Mouse (Mus musculus) liver (tissue): ENCODE data around the gene Dars2.

Experiments
- DNase-seq: peaks from one replicate; pipeline ENCODE4 v3.0.0-alpha.2; 2020; ENCODE audit warnings: mixed read lengths

The Dars2 gene

DNA sequence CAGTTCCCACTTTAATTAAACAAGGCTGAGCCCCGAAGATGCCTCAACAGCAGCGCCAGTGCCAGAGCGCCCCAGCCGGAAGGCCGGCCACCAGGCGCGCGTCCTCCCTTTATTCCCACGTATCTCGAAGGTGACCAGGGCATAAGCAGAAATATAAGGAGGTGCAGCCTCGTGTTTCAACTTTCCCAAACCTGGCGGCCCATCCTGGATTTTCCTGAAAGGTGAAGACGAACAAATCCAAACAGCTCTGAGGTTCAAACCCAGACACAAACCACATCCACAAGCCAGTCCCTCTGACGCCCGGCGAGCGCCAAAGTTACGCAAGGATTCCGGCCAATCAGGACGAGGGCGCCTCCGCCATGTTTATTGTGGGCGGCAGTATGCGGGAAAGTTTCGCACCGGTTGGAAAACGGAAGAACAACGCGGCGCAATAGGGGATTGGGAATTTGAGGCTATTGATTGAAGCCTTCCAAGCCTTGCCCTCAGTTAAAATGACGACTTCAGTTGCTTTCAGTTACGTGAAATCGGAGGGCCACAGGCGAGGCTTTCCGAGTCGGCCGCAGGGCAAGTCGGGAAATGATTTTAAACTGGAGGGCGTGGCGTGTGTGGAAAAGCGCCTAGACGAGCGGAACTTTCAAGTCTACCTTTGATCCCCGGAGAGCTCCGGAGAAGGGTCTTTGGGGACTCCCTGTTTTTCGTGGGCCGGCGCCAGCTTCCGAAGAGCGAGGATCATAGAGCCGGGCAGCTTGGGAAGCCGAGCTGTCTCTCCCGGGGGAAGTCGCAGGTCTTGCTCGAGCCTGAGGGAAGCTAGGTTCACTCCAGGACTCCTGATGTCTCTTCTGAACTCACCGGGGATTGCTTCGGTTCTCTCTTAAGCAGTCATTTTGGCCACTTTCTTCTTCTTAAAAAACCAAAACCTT lies at the start of gene Dars2, which contains the start of gene Cenpl:
TSS of gene Dars2 (minus strand) at position 307 of the 920 bp plus-strand sequence.
TSS of gene Cenpl (plus strand) at position 362 of the 920 bp plus-strand sequence.
- peak; percentile 92 for DNase-seq

DNA sequence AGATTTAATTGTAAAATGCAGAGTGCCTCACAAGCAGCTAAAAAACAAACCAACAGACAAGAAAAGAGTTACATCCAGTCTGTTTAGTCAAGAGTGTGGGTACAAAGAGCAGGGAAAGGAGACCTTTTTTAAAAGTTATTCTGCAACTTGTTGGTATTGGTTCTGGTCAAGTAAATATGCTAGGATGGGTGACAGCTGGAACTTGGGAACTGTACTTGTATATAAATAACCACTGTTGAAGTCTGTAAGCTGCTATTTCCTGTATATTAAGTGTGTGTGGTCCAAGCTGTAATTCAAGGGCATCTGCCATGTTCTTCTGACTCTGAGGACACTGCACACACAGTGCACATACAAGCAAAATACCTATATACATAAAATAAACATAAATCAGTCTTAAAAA lies 44.1 kb upstream of the Dars2 start:
- no peak for DNase-seq

DNA sequence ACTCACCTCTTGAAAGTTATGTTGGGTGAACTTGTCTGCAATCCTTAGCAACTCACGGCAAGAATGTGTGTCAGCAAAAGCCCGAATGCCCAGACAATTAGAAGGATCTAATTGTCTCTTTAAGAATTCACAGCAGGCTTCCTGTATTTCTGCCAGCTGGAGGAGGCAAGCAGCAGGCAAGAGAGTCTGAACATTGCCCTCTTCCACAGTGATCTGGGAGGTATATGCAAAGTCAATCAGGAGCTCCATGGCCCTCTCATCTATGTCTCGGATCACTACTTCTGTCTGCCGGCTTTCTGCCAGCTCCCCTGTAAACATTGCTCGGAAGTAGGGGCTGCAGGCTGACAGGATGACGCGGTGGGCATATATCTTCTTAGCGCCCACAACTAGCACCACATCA lies 38.8 kb upstream of the Dars2 start:
- DNase-seq: no peak

DNA sequence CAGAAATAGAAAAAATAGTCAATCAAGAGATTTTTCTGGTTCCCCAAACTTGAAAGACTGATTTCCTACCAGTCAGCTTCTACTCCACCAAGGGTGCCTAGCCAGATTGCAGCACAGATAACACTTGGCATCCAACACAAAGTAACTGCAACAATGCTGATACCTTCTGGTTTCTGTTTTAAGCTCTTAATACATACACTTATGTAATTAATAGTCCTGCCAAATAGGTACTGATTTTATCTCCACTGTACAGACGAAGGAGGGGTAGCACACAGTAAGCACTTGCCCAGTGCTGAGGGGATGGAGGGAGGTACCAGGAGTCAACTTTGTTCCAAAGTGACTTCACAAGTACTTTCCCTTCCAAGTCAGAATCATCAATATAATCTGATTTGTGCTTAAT lies 33.4 kb upstream of the Dars2 start:
- DNase-seq: no peak

DNA sequence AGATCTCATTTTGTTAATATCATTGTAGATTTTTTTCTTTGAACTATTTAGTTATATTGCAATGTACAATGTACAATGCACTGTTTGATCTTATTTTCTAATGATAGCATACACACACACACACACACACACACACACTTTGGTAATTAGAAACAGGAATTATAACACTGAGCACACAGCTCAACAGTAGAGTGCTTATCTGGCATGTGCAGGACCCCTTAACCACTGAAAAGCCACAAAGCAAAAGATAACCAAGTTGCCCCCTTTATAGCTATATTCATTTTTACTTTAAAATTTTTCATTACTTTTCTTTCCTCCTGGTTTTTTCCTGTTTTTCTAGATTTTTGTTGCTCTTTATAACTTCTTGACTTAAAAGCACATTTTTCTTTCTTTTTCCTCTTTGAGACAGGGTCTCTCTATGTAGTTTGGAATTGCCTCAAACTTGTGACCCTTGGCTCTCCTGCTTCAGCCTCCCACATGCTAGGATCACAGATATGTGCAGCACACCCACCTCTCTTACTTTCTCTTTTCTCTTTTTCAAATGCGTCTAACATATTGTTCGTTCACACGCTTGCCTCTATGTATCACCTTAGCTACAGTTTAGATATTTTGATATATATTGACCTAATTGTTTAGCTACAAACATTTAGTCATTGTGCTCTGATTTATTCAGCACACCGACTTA lies 29.4 kb upstream of the Dars2 start:
- no peak for DNase-seq

DNA sequence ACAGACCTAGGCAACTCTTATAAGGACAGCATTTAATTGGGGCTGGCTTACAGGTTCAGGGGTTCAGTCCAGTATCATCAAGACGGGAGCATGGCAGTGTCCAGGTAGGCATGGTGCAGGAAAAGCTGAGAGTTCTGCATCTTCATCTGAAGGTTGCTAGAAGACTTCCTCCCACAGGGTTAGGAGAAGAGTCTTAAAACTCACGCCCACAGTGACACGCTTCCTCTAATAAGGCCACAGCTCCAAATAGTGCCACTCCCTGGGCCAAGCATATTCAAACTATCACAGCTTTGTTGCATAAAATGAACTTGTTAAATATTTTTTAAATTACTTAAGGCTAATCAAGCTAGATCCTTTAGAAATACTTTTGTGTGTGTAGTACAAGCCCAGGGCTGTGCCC lies 6.8 kb upstream of the Dars2 start:
- DNase-seq: no peak

DNA sequence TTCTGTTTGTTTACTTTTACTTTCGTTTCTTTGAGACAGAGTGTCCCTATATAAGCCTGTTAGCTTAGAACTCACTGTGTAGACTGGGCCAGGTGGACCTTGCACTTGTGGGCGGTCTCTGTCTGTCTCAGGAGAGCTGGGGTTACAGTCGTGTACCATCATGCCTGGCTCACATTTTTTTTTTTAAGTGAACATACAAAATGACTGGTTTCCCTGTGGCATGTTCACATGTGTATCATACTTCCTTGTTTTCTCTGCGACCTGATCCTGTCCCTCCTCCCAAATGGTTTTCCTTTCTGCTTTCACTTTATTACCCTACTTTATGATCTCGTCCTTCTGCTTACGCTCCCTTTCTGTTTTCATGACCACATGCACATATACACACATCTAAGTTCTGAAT lies 5.8 kb upstream of the Dars2 start:
- DNase-seq: no peak

DNA sequence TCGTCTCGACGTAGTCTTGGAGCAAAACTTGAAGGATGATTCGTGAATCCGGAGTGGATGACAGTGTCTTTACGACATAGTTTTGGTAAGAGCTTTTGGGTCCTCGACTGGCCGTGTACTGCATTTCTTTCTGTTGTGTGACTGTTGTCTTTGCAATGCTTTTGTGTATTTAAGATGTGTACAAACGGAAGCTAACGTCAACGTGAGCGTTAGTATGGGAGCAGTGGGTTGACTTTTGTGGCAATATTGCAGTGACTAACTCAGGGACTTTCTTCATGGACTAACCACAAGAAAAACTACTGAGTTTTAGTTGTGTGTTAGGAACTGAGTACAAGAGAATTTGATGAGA lies 788 bp upstream of the Dars2 start:
- DNase-seq: no peak

DNA sequence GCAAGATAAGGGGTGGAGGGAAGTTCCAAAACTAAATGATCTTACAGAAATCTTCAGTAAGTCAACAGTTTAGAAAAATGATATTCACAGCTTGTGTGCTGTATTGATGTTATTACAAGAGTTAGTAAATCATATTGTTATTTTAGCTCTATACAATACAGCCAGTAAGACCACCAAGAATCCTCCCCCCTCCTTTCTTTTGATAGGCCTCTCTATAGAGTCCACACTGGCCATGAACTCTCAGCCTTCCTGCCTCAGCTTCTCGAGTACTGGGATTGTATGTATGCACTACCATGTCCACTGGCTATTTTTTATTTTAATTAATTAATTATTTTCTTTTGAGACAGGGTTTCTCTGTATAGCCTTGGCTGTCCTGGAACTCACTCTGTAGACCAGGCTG lies 7.1 kb downstream of the Dars2 start:
- DNase-seq: no peak

DNA sequence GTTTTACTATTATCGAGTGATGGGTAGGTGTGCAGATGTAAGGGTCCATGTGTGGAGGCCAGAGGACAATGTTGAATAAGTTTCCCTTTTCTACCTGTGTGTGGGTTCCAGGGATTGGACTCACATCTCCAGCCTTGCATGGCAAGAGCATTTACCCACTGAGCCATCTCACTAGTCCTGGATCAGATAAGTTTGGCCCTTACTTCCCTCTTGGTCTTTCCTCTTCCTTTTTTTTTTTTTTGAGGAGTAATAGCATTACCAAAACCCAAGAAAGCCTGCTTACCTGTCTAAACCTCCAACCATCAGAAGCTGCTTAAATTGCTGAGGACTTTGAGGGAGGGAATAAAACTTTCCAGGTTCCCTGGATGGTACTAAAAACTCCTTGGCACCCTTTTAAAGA lies 13.3 kb downstream of the Dars2 start:
- DNase-seq: no peak

DNA sequence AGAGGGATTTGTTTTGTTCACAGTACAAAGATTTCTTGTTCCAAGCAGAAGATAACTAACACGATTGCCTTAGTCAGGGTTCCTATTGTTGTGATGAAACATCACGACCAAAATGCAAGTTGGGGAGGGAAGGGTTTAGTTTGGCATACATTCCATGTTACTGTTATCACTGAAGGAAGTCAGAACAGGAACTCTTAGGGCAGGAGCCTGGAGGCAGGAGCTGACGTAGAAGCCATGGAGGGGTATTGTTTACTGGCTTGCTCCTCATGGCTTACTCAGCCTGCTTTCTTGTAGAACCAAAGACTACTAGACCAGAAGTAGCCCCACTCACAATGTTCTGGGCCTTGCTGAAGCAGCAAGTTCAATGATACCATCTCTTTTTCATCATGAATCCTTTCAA lies 23.5 kb downstream of the Dars2 start:
- no peak for DNase-seq

DNA sequence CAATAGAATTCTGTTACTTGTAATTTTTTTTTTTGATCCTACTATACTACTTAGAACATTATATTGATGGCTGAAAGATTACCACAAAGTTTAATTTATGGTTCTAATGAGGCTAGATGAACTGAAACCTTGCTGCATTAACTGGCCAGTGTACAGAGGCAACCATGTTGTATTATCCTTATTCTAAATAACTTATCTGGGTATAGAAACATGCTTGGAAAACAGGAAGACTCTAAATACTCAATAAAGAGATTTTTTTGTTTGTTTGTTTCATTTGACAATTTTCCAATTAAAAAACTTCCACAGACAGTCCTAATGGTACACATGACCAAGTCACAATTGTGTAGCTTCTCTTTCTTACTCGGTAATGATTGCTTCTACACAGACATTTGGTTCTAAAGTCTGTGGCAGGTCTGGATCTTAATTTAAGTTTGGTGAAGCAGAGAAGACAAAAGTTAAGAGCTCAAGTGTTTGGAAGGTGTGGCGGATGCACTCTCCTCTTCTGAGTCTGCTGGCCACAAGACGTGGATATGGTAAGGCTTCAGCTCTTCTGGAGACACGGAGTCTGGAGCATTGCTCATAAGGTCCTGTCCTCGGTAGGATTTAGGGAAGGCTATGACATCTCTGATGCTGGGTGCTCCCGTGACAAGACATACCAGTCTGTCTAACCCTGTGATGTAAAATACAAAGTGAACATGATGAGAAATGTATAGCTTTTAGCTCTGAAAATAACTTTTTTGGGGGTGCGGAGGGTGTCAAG lies 29.0 kb downstream of the Dars2 start:
- DNase-seq: no peak

DNA sequence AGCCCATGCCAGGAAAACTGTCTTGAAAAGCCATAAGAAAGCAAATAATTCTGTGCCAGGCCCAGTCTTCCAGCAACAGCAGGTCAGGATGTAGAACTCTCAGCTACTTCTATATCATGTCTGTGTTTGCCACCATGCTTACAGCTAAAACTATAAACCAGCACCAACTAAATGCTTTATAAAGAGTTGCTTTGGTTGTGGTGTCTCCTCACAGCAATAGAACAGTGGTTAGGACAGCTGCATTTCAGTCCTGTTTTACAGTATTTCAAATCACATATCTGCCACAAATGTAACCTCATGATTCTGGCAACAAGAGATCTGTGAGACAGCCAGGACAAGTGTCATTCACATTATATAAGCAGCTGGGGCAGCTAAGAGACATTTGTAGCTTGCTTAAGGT lies 29.6 kb downstream of the Dars2 start:
- no peak for DNase-seq

DNA sequence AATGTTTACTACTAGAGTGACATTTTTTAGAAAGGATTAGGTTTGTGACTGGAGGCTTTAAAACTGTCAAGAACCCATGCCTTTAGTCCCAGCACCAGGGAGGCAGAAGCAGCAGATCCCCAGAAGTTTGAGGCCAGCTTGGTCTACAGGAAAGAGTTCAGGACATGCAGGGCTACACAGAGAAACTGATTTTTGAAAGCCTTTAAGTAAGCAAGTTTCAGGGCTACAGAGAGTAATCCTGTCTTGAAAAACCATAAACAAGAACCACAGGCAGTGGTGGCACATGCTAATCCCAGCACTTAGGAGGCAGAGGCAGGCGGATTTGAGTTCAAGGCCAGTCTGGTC lies 30.1 kb downstream of the Dars2 start:
- DNase-seq: no peak

DNA sequence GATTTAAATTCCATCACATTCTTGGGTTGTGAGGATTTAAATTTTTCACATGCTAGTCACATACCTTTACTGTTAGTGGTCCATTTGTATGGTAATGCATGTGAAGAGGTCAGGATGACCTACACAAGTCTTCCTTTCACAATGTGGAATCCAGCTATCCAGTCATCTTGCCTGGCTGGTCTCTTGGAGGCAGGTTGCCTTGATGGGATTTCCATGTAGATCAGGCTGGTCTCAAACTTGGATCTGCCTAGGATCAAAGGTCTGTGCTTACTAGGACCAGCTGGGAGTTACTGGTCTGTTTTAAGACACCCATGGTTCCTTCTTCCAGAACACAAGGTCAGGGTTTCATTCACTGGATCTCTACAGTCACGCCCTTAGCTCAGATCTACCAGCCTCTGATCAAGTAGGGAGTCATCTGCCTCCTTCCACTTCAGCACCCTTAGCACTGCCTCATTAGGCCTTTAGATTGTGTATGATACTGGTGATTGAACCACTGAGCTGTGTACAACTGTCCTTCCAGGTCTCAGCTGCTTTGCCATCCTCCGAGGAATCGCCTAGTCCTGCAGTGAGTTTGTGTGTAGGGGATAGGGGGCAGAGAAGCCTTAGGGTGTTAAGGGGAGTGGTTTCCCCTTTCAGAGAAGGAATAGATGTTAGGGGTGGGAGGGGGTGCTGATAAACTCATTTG lies 30.6 kb downstream of the Dars2 start:
- peak; percentile 51 for DNase-seq

DNA sequence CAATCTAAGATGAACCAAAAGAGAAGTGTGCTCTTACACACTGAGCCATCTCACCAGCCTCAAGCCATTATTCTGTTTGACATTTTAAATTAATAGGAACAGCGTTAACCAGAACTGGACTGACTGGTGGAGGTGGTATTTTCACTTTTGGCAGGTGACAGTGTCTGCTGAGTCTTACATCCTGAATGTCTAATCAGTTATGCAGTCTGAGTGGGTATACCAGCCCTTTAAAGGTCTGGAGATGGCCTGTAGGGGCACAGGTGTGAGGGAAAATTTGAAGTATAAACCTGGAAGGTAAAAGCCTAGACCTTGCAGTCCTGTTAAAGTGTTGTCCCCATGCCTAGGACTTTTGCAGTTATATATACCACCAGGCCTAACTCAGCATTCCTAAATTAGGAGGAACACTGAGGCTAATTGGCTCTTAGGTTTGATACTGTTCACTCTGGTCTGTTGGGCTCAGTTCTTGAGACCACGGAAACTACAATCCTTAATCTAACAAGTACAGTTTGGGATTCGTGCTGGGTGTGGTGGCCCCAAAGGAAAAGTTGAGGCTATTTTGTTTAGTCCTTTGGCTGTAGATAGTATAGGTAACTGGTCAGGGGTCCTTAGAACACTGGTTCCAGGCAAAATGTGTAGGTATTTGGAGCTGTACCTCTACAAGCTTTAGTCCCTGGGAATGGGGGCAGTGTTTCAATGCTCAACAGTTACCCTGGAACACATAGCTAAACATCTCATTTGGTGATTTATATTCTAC lies 31.3 kb downstream of the Dars2 start:
- DNase-seq: peak; percentile 53

DNA sequence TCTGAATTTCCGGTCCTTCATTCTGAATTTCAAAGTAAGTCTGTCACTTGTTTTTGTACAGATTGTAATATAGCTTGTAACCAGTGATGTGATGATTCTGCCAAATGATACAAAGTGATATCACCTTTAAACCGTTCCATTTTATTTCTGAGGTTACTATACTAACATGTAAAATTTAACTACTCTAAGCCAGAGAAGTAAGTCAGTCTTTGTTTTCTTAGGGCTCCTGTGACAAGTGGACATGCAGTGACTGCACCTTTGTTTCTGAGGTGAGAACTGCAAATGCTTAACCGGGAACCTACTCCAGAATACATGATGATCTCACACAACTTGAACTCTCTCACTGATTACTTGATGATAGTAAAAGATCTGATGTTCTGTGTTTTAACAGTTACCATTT lies 32.5 kb downstream of the Dars2 start:
- DNase-seq: no peak

DNA sequence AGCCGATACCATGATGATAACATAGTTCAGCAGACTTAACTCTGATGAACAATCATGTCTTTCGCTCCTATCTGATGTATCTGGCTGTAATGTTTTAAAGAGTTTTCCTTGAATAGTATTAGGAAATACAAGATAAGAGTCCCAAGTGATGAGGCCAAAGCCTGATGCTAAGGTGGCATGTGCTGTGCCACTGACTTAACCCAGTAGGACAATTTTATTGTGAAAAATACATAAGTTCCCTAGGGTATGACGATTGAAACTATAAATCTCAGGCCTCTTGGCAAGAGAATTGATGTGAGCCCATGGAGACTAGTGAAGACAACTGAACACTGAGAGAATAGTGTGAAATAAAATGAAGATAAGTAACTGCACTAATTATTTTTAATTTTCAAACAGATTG lies 32.9 kb downstream of the Dars2 start:
- DNase-seq: no peak

DNA sequence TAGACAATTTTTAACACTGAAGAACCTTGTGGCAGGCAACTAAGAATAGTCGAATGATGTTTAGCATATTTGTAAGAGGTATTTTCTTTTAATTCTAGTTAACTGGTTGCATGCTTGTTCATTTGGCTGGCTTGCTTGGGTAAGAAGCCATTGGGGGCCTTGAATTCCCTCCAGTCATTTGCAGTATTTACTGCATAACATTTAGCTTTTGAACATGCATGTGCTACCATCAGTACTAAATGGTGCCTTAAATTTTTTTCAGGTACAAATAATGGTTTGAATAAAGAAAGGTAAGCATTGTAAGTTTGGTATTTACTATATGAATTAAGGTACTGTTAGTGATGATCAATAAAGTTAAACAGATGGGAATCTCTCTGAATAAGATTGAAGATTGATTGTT lies 33.4 kb downstream of the Dars2 start:
- no peak for DNase-seq

DNA sequence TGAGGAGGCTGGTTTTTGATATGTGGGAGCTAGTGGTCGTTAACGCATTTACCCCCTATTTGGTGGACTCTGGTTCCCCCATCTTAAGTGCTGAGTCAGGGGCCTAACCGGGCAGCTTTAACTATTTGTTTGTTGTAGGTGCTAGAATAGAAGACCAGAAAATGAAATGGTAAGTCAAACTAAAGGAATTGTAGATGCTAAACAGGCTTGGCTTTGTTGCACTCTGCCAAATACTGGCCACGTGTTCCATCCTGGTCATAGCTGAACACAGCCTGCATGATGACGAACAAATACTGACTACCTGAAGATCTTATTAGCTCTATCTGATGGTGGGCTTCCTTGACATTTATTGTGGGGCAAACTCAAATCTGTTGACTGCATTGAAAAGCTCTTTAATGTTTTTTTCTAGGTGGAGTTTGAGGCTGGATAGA lies 34.0 kb downstream of the Dars2 start:
- DNase-seq: peak; percentile 35

DNA sequence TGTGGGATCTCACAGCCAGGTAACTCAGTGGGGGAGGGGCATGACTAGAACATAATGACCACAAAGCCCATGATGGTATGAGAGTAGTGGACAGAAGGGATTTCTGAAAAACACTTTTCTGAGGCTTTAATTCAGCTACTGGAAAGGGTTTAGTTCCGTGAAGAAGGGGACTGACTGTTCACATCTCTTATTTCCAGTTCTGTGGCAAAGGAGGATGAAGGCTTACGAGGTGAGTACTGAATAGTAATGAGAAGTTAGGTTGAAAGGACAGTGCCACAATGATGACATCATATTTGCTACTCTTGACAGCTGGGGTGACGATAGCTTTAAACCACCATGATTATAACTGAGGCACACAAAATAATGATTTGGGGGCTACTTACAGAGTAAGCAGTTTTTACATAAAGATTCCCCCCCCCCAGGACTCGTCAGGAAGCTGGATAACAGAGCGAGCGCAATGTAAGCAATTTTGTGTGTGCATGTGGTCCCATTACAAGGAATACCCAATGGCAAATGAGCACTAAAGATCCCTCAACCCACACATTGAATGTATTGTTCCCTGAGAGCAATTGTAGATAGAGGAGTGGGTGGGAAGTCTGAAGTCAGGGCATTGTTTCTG lies 34.6 kb downstream of the Dars2 start:
- peak; percentile 17 for DNase-seq

DNA sequence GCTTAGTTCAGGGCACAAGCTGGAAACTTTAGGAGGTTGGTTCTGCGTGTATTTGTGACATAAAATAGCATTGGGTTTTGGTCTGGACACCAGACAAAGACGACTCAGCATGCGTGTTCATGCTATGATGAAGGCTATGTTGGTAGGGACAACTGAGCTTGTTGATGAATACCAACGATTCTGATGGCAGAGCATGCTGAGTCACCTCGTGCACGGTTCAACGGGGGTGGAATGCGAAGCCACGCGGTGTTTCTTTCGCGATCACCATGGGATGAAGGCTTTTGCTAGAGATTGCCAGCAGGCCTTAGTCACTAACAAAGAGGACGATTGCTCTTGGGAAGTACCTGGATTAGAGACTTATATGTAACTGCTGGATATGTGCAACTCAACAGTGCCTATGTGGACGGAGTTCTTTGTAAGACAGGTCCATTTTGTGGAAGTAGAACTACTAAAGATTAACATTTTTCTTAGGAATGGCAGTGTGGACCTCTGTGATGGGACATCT lies 35.1 kb downstream of the Dars2 start:
- DNase-seq: peak; percentile 74
